Mouse (Mus musculus) spleen, adult 2 months (tissue): ENCODE measurements around the gene Ntn1.

Source experiments
- CTCF ChIP-seq: fragments of 200-500 bp; IDR thresholded peaks from 2 replicates; pipeline ENCODE4 v1.5.1; 2011; ENCODE audit warnings: mild to moderate bottlenecking, inconsistent platforms; ENCODE audit not compliant: insufficient read depth, insufficient read length, insufficient replicate concordance; ENCODE audit errors: extremely low read depth
- POLR2A ChIP-seq: fragments of 200-500 bp; IDR thresholded peaks from 2 replicates; pipeline ENCODE4 v1.6.1; 2011; ENCODE audit warnings: low read depth, low read length, inconsistent platforms

- TF ChIP-seq CTCF (no peak), POLR2A (no peak)
Measured at GRCm38 (mm10) chr11:68448356-68448755, 47.7 kb upstream of the Ntn1 start.
